Mouse (Mus musculus): ENCODE data around the gene Sppl2b. TPM values are rescaled to one million over a fixed set of nuclear protein-coding genes. Genes with fewer than 3 reads are reported as not detected.

Gene Sppl2b
- total and polyA plus RNA-seq, 3 experiments = 52.0 to 65.9 TPM; not detected in 1

- Histone ChIP-seq H3K9ac (ENCODE audit: control insufficient read depth, low read depth, low read length, poor library complexity, severe bottlenecking) (no peak overlapping the region), H3K4me1 (ENCODE audit: control insufficient read depth in 1 of 2, insufficient read depth in 2 of 2, low read length in 2 of 2) (no peaks in the 10 kb centered on the region), H3K9me3 (replicated peaks; ENCODE audit: insufficient read depth, low read length) (no peaks in the 10 kb centered on the region), H3K4me3 (ENCODE audit: control insufficient read depth in 1 of 2, insufficient read depth in 1 of 2, low read depth in 2 of 2, low read length in 2 of 2) (no peak overlapping the region), H3K27ac (ENCODE audit: control insufficient read depth, low read depth, low read length) (no peak overlapping the region), H3K27me3 (ENCODE audit: control insufficient read depth in 1 of 2, insufficient read depth in 2 of 2, low read length in 2 of 2) (no peaks in the 10 kb centered on the region), H3K36me3 (ENCODE audit: control insufficient read depth in 1 of 2, insufficient read depth in 2 of 2, low read length in 2 of 2) (no peaks in the 10 kb centered on the region; a peak in 1 of 4 replicates), H3K79me2 (ENCODE audit: control insufficient read depth, insufficient read depth, low read length, poor library complexity) (no peaks in the 10 kb centered on the region)
- TF ChIP-seq SMC3 (IDR thresholded peaks at IDR 0.05; ENCODE audit: low read depth, low read length) (no peak), ELF1 (IDR thresholded peaks at IDR 0.05; ENCODE audit: low read depth, low read length) (no peak), TCF12 (IDR thresholded peaks at IDR 0.05; ENCODE audit: low read depth, low read length) (no peak), SIN3A (IDR thresholded peaks at IDR 0.05; ENCODE audit: low read length) (no peak), POLR2AphosphoS2 (IDR thresholded peaks at IDR 0.05; ENCODE audit: low read length) (no peak), MXI1 (IDR thresholded peaks at IDR 0.05; ENCODE audit: low read depth, low read length) (no peak), MAZ (IDR thresholded peaks at IDR 0.05; ENCODE audit: low read depth, low read length) (no peak), TBP (IDR thresholded peaks at IDR 0.05; ENCODE audit: low read depth, low read length) (no peak), HCFC1 (IDR thresholded peaks at IDR 0.05; ENCODE audit: low read depth, low read length) (no peak), BHLHE40 (IDR thresholded peaks at IDR 0.05; ENCODE audit: borderline replicate concordance, low read depth, low read length) (no peak)
- DNase-seq (ENCODE audit: low read depth, low spot score) = no peak
These were observed 15.9 kb downstream of the Sppl2b start for GRCm38 (mm10) chr10:80870993-80871392.

DNA sequence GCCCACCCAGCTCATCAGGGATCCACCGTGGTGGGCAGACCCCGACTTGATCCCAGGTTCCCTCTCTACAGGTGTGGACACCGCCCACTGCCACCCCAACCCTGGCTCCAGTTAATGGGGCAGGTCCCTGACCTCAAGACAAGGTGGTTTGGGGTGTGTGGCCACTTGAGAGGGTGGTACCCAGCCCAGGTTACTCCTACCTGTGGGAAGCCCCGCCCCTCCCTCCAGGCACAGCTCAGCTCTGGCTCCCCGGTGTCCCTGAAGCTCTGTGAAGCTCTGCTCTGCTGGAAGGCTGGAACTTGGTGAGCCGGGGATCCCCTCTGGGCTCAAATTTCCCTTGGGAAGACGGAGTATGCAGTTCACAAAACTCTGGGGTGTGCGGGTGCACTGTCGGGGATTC, 16.5 kb downstream of the Sppl2b start, which contains the start of gene Tmprss9:
Gene Tmprss9 (plus strand): TSS at position 268 of the 400 bp plus-strand sequence.
- no peak within 1 kb of the TSS for H3K9ac ChIP-seq (ENCODE audit: control insufficient read depth, low read depth, low read length, poor library complexity, severe bottlenecking)
- no peak for DNase-seq (ENCODE audit: low read depth, low spot score)
- no peaks in the 10 kb centered on the region for H3K27me3 ChIP-seq (ENCODE audit: control insufficient read depth in 1 of 2, insufficient read depth in 2 of 2, low read length in 2 of 2)
- no peaks in the 10 kb centered on the region for H3K9me3 ChIP-seq (replicated peaks; ENCODE audit: insufficient read depth, low read length)
- no peaks in the 10 kb centered on the region for H3K4me1 ChIP-seq (ENCODE audit: control insufficient read depth in 1 of 2, insufficient read depth in 2 of 2, low read length in 2 of 2)
- no peak within 1 kb of the TSS for H3K27ac ChIP-seq (ENCODE audit: control insufficient read depth, low read depth, low read length)
- H3K36me3 ChIP-seq (ENCODE audit: control insufficient read depth in 1 of 2, insufficient read depth in 2 of 2, low read length in 2 of 2) = no peaks in the 10 kb centered on the region
- TF ChIP-seq EP300 (IDR thresholded peaks at IDR 0.05; ENCODE audit: low read depth in 1 of 2, low read length in 2 of 2) = no peak
- no peak for TF ChIP-seq MXI1 (IDR thresholded peaks at IDR 0.05; ENCODE audit: low read depth, low read length)
- TF ChIP-seq RCOR1 (IDR thresholded peaks at IDR 0.05; ENCODE audit: low read depth, low read length) = no peak
- TF ChIP-seq USF2 (IDR thresholded peaks at IDR 0.05; ENCODE audit: borderline replicate concordance in 1 of 2, insufficient read depth in 1 of 2, low read depth in 1 of 2, low read length in 2 of 2) = no peak
- TF ChIP-seq RAD21 (IDR thresholded peaks at IDR 0.05; ENCODE audit: low read depth, low read length) = no peak
- TF ChIP-seq POLR2A (IDR thresholded peaks at IDR 0.05; ENCODE audit: control insufficient read depth in 1 of 2, insufficient read depth in 1 of 2, low read depth in 1 of 2, low read length in 2 of 2, poor library complexity in 1 of 2) = no peak
- no peak for TF ChIP-seq KAT2A (conservative IDR thresholded peaks at IDR 0.05; ENCODE audit: low read depth, low read length)
- TF ChIP-seq HCFC1 (IDR thresholded peaks at IDR 0.05; ENCODE audit: low read depth, low read length) = no peak
- TF ChIP-seq E2F4 (IDR thresholded peaks at IDR 0.05; ENCODE audit: borderline replicate concordance, low read depth, low read length) = no peak
- no peak for TF ChIP-seq TBP (IDR thresholded peaks at IDR 0.05; ENCODE audit: low read depth, low read length)
- no peak for TF ChIP-seq NRF1 (IDR thresholded peaks at IDR 0.05; ENCODE audit: insufficient read depth, low read depth, low read length, poor library complexity, severe bottlenecking)
- TF ChIP-seq SMC3 (IDR thresholded peaks at IDR 0.05; ENCODE audit: low read depth, low read length) = no peak
- no peak for TF ChIP-seq CHD1 (IDR thresholded peaks at IDR 0.05; ENCODE audit: low read depth, low read length)
- TF ChIP-seq MEF2A (IDR thresholded peaks at IDR 0.05; ENCODE audit: extremely low read depth, insufficient replicate concordance, low read depth, low read length, poor library complexity, severe bottlenecking) = no peak
- TF ChIP-seq CTCF (IDR thresholded peaks at IDR 0.05 in 2 of 3, conservative IDR thresholded peaks at IDR 0.05 in 1 of 3; ENCODE audit: control insufficient read depth in 1 of 3, insufficient read depth in 1 of 3, low read depth in 2 of 3, low read length in 3 of 3, poor library complexity in 1 of 3, severe bottlenecking in 1 of 3) = no peak
- no peaks in the 10 kb centered on the region for H3K79me2 ChIP-seq (ENCODE audit: control insufficient read depth, insufficient read depth, low read length, poor library complexity)
- H3K4me3 ChIP-seq (ENCODE audit: control insufficient read depth in 1 of 2, insufficient read depth in 1 of 2, low read depth in 2 of 2, low read length in 2 of 2) = no peak within 1 kb of the TSS

Measured in MEL (cell line).